Mouse (Mus musculus): ENCODE measurements around the gene Slc22a22.

Gene Slc22a22

DNA sequence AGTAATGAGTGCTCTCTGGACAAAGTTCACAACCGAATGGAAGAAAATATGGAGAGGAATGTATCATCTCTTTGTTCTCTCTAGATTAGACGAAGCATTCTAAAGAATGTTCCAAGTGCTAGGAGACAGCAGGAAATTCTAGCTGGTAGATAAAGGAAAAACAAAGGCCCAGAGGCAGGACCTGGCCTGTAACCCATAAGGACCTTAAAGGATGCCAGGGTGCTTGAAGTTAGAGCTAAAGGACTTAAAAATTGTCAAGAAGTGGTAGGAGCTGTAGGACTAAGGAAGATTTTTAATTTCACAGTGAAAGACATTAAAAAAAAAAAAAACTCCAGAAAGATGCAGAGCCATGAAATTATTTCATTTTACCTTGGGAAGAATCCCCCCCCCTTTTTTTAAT lies at the start of gene Slc22a22:
Slc22a22 (minus strand) TSS at position 101 of the 400 bp plus-strand sequence.
- DNase-seq: no peak

DNA sequence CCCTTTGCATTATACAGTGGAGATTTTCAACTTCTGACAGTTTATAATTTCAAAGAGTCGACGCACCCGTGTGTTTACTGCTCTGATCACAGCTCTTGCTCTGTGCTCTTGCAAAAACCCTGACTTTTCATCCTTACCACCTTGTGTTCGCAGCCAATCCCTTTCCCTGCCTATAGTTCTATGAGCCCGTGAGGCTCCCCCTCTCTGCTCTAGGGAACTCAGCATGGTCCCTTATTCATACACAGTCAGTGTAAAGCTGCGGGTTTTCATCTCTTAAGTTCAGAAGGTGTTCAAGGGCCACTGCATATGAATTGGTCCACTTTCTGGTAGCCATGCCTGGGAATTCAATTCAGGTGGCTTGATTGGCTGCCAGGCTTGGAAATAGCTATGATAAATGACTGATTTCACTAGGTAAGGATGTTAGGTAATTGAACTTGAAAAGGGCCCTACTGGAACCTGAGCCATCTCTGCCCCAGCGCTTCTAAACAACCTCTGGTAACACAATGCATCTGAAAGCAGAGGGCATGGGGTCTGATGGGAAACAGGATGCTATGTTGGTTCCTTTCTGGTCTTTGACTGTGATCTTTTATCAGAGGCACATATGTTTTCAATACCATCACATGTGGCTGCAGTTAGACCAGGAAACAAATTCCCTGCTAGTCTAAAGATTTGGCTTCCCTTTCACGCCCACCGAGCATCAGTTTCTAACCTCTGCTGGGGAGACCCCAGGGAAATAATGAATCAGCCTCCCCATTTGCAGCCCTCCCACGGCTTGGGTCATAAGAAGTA lies 46.3 kb upstream of the Slc22a22 start:
- DNase-seq: peak; percentile 65

- DNase-seq: no peak
These were observed 44.7 kb upstream of the Slc22a22 start for GRCm38 (mm10) chr15:57522160-57522559.

GRCm38 (mm10) chr15:57509185-57510172 lies 32.1 kb upstream of the Slc22a22 start:
- peak; percentile 70 for DNase-seq

DNA sequence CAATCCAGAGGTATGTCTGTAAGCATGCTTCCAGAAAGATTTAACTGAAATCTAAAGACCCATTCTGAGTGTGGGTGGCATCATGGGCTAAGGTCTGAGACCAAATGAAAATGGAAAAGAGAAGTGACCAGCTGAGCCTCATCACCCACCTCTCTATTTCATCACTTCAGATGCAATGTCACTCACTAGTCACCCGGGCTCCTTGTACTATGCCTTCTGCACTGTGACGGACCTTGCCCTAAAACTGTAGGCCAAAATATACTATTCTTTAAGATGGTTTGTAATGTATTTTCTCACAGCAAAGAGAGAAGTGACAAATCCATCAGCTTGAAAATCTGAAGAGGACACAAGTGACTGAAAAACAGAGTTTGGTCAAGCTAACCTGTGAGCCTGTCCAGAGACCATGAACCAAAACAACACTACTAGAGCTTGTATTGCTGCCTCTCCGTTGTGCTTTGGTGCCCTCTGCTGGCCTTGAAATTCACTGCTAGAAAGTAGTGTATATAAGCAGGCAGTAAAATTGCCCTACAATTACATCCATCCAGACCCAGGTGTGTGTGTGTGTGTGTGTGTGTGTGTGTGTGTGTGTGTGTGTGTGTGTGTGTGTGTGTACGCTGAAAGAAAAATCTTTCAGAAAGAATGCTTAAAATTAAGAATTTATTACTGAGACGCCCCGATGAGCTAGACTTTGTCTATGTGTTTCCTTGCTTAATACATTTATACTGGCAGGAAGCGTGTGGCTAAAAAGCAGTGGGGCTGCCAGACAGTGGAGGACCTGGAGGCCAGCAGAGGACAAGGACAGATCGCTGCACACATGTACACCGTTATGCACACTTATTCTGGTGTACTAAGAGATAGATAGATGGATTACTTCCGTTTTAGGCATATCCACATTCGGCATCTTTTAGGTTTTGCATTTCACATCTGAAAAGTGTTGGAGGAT lies 31.1 kb upstream of the Slc22a22 start:
- DNase-seq: peak; percentile 87

GRCm38 (mm10) chr15:57504126-57504705 lies 26.8 kb upstream of the Slc22a22 start:
- DNase-seq: no peak

- no peak for DNase-seq
These were observed 26.2 kb upstream of the Slc22a22 start for GRCm38 (mm10) chr15:57503656-57504055.

- no peak for DNase-seq
These were observed 24.1 kb upstream of the Slc22a22 start for GRCm38 (mm10) chr15:57501559-57501958.

GRCm38 (mm10) chr15:57496106-57496505 lies 18.7 kb upstream of the Slc22a22 start:
- DNase-seq: no peak

GRCm38 (mm10) chr15:57482509-57482908 lies 5.1 kb upstream of the Slc22a22 start:
- DNase-seq: no peak

GRCm38 (mm10) chr15:57471648-57472047 lies 5.8 kb downstream of the Slc22a22 start:
- DNase-seq: peak; percentile 29

DNA sequence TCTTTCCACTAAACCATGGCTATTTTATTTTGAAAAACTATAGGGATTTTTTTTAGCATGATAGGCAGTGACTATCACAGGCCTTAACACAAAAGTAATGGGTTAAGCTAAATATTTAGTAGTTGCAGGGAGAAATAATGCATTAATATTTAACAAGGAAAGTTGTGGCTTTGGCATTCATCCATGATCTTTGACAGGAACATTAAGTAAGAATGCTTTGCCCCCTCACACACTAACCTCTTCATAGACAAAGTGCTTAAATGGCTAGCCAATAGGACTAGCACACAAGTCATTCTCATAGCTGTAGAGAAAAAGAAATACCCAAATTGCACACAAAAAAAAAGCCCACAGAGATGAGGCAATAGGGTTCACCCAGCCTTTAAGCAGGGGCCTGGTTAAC lies 11.4 kb downstream of the Slc22a22 start:
- DNase-seq: no peak

DNA sequence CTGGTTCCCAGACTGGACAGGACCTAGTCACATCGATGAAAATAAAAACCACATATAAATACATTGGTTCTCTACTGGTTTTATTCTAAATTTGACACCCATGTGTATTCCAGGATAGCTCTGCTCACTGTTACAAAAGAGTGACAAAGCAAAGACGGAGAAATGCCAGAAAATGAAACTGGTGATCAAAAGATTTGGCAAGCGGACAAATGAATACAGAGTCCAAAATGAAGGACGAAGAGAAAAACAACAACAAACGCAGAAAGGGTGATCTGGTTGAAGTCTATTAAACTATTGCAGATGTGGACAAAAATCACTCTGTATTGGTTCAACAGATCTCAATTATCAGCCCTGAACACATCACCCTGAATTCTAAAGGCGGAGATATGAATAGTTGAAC lies 12.4 kb downstream of the Slc22a22 start:
- DNase-seq: no peak

GRCm38 (mm10) chr15:57464066-57464465 lies 13.4 kb downstream of the Slc22a22 start:
- no peak for DNase-seq

DNA sequence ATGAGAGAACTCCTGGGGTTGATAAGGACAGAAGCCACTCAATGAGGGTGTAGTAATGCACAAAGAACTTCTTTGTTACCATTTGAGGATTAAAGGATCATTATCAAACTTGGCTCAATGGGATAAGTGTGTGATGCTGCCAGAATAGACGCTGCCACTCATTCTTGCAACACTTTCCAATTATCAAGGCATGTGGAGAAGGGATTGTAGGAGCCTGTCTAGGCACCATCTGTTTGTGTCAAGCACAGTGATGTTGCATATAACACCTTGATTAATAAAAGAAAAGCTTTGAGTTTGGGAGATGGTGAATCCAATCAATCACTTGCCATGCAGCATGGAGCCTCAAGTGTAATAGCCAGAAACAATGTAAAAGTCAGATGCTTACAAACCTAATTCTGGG lies 16.1 kb downstream of the Slc22a22 start:
- no peak for DNase-seq

GRCm38 (mm10) chr15:57457374-57457773 lies 20.1 kb downstream of the Slc22a22 start:
- no peak for DNase-seq

DNA sequence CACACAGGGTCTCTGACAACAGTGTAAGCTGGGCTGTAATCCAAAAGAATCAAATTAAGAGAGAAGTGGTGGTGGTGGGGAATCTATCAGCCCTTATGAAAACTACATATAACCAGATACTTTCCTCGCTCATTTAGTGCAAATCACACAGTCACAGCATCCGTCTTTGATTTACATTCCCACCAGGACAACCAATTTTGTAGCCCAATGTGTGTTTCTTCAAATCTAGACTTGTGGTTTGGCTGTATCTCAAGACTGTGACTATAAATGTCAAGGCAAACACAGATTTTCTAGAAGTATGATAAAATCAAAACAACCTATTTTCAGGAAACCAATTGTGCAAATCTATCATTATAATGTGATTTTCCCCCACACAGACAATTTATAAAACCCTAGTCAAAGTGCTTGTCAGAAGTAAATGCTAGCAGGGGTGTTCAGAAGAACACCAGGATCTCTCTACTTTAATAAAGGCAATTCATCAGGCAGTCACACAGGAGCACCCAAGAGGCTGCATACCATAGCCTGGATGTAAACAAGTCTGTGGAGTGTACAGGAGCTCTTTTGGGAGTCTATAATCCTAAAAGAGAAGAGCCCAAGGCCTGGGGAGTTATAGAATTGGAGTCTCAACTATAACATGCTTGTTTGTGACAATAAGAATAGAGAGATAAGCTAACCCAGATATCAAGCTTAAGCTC lies 42.6 kb downstream of the Slc22a22 start:
- no peak for DNase-seq

- DNase-seq: peak; percentile 60
These were observed 68.9 kb downstream of the Slc22a22 start for GRCm38 (mm10) chr15:57408498-57408897.

GRCm38 (mm10) chr15:57398439-57399148 lies 78.8 kb downstream of the Slc22a22 start:
- DNase-seq: no peak

DNA sequence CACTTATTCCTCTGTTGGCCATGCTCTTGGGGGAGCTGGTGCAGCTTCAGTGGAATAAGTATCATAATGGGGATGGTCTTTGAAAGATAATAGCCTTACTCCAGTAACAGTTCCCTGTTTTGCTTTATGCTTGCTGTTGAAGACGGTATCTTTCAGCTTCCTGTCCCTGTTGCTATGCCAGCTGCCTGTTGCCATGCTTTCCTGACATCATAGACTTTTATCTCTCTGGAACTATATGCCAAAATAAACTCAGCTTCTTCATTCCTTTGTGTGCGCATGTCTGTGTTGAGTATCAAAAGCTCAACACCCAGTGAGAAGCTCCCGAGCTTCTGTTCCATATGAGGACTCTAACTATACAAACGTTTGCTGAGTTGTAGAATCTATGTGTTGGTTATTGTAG lies 83.4 kb downstream of the Slc22a22 start:
- DNase-seq: no peak

DNA sequence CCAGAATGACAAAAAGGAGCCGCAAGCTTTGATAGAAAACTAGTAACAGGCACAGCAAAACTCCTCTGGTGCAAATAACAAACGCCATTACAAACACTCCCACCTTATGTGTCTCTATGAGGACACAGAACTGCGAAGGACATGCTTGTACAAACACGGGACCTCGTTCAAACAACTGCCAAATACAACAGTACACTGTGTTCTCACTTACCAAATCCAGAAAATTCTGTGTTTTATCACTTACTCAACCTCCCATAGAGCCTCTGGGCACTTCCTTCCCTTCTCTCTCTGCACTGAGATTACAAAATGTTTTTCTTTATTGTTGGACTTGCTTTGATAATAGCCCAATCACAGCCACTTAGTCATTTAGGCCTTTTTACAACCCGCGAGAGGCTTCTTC lies 97.0 kb downstream of the Slc22a22 start:
- no peak for DNase-seq

Measured in embryo, embryonic 11 days (tissue).